Mouse (Mus musculus): ENCODE data around the gene Abtb2.

GRCm38 (mm10) chr2:103682261-103682722 is 116.2 kb downstream of the Abtb2 start:
- TF ChIP-seq CTCF (IDR thresholded peaks at IDR 0.05; ENCODE audit: control insufficient read depth, insufficient read depth, low read length) (no peak), POLR2A (IDR thresholded peaks at IDR 0.05; ENCODE audit: borderline replicate concordance, control insufficient read depth, low read depth, low read length) (no peak)

All from bone marrow, adult 2 months (tissue).